Comparison of ENCODE assay signal across 9 mouse cellular contexts in the genomic region with DNA sequence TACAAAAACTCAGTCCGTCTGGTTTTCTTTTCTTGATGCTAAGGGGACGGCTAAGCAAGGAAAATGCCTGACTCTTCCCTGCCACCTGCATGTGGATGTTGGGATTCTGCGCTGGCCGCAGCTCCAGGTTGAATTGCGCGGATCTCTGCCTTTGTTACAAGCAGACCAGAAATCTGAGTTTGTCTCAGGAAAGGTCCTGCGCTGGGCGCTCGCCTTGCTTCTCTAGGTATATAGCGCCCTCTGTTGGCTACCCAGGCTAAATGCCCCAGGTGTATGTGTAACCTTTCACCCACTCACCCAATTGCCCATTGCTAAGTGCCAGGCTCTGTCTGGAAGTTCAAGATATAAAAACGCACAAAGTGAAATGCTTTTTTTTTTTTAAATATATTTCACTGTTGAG. TPM values are rescaled to one million over a fixed set of nuclear protein-coding genes. Genes with fewer than 3 reads are reported as not detected.
A peak's percentile ranks its signal among the peaks of the same experiment; 100 is the strongest.
DNase-seq lines count a peak whose midpoint lies in the region; ATAC-seq and TF ChIP-seq lines count a peak whose summit lies in the region.
"Had no signal": no experiment of that assay in that cellular context is flagged by ENCODE, and none has a peak within 500 bp of the region (broad histone marks: within the 10 kb centered on the region; RNA-seq: fewer than 3 reads in every experiment).

No protein-coding gene starts in this region.

- WGBS in heart, embryonic 16.5 days, result 38% methylated on average over 11 of the region's 11 CpGs

- no peak for ATAC-seq in cerebellum, adult (ENCODE audit: insufficient number of reproducible peaks, low FRiP score, low TSS enrichment)
- ATAC-seq in activated CD4-positive, CD25-positive, alpha-beta regulatory T cell, adult 4 months, result peak; percentile 81
- peak; percentile 78; the same call in 1 of the 2 replicates for ATAC-seq in heart, embryonic 16.5 days (replicated peaks; ENCODE audit: extremely low read depth, insufficient read depth, low FRiP score)

- H3K27me3 ChIP-seq in heart, embryonic 16.5 days (ENCODE audit: control insufficient read depth, insufficient read depth, low read length), result no peaks in the 10 kb centered on the region
- H3K27me3 ChIP-seq: limb, embryonic 15.5 days had no signal

- H3K27ac ChIP-seq in heart, embryonic 16.5 days (ENCODE audit: low read length), result no peak overlapping the region
- H3K27ac ChIP-seq in layer of hippocampus, adult 2 months, result no peak overlapping the region
- H3K27ac ChIP-seq: limb, embryonic 15.5 days had no signal

- H3K36me3 ChIP-seq in heart, embryonic 16.5 days (ENCODE audit: control insufficient read depth, insufficient read depth), result no peaks in the 10 kb centered on the region
- H3K36me3 ChIP-seq: limb, embryonic 15.5 days had no signal

- peak; percentile 87 for TF ChIP-seq CTCF in layer of hippocampus, adult 2 months (conservative IDR thresholded peaks at IDR 0.05)

- H3K9ac ChIP-seq in heart, embryonic 16.5 days (ENCODE audit: low read length), result no peak overlapping the region
- H3K9ac ChIP-seq: limb, embryonic 15.5 days had no signal

- H3K4me1 ChIP-seq in heart, embryonic 16.5 days (ENCODE audit: control insufficient read depth, insufficient read depth, low read length), result no peaks in the 10 kb centered on the region; the same call in 1 of the 2 replicates

- DNase-seq in cerebellum, adult 11 months, result peak; percentile 31
- peak; percentile 73 for DNase-seq in embryo, embryonic 10 days (ENCODE audit: low spot score)
- DNase-seq in layer of hippocampus, adult 2 months (ENCODE audit: low spot score in 2 of 2), result peak; percentile 48 to 62
- DNase-seq in lung, postnatal 10 days, result peak; percentile 77
- peak; percentile 49 to 75 for DNase-seq in spleen, postnatal 10 days (ENCODE audit: low spot score in 2 of 2)

- H3K4me3 ChIP-seq in heart, embryonic 16.5 days (ENCODE audit: low read length), result no peak overlapping the region
- no peak overlapping the region for H3K4me3 ChIP-seq in layer of hippocampus, adult 2 months
- H3K4me3 ChIP-seq: limb, embryonic 15.5 days had no signal

- no peaks in the 10 kb centered on the region for H3K9me3 ChIP-seq in heart, embryonic 16.5 days (replicated peaks; ENCODE audit: control insufficient read depth, low read length)
- H3K9me3 ChIP-seq: limb, embryonic 15.5 days had no signal

- H3K4me2 ChIP-seq in heart, embryonic 16.5 days (ENCODE audit: low read depth, low read length), result no peak overlapping the region
- H3K4me2 ChIP-seq: limb, embryonic 15.5 days had no signal

RNA-seq across cellular contexts. Expression of gene Slc7a1, which starts 51.2 kb away (rescaled TPM):
- 10 to 100 TPM; 11.9 to 13.0 TPM for polyA plus RNA-seq in activated CD4-positive, CD25-positive, alpha-beta regulatory T cell, adult 4 months (2017; shearing (Covaris generic))
- polyA plus RNA-seq in heart, embryonic 16.5 days (2015; fragmentation: Nextera tagmentation; extraction: Ambion mirVana), result 15.1 and 15.7 TPM in 2 replicates
- total RNA-seq in layer of hippocampus, adult 2 months (2021), result 10 to 100 TPM; 24.4 to 25.9 TPM
